Mouse (Mus musculus): ENCODE measurements around the gene Sass6. TPM values are rescaled to one million over a fixed set of nuclear protein-coding genes. Genes with fewer than 3 reads are reported as not detected.
"Not testable (repeated sequence)": the region's sequence is repeated elsewhere in the genome, so short reads cannot be mapped to it uniquely, and the experiment has no call there.

The Sass6 gene
- polyA plus RNA-seq, 2 experiments: 7.7 to 16.1 TPM

- Histone ChIP-seq H3K9ac (replicated peaks) (peak overlapping the region; percentile 36), H3K4me1 (replicated peaks; ENCODE audit: control insufficient read depth in 2 of 2, insufficient read depth in 2 of 2, low read length in 1 of 2) (peaks cover 24 to 35% of the 10 kb centered on the region in 2 experiments), H3K9me3 (ENCODE audit: control insufficient read depth, low read length) (no peaks in the 10 kb centered on the region), H3K27ac (no peak overlapping the region), H3K4me3 (ENCODE audit: insufficient read depth in 1 of 2, low read depth in 2 of 2, low read length in 2 of 2) (peak overlapping the region in 1 of 2 experiments; percentile 23; a peak in 1 of 4 replicates), H3K27me3 (ENCODE audit: control insufficient read depth, insufficient read depth, low read length) (no peaks in the 10 kb centered on the region), H3K36me3 (replicated peaks; ENCODE audit: control insufficient read depth, insufficient read depth, low read depth) (no peaks in the 10 kb centered on the region), H3K4me2 (ENCODE audit: low read depth) (peak overlapping the region; percentile 74)
- WGBS (ENCODE audit: insufficient replicate concordance): 66% methylated on average over 13 of the region's 13 CpGs
- TF ChIP-seq CTCF (IDR thresholded peaks at IDR 0.05; ENCODE audit: low read depth) (no peak), EP300 (IDR thresholded peaks at IDR 0.05; ENCODE audit: low read depth) (no peak)
- no peak for ATAC-seq (ENCODE audit: insufficient read depth)
- DNase-seq (ENCODE audit: low read depth in 3 of 3, low spot score in 3 of 3): no peak
Observed at GRCm38 (mm10) chr3:116659856-116660430, 65.2 kb downstream of the Sass6 start.

GRCm38 (mm10) chr3:116661288-116661869, 66.6 kb downstream of the Sass6 start:
- no peak for DNase-seq (ENCODE audit: low read depth in 3 of 3, low spot score in 3 of 3)
- peak overlapping the region; percentile 89 for H3K9ac ChIP-seq (replicated peaks)
- TF ChIP-seq CTCF (IDR thresholded peaks at IDR 0.05; ENCODE audit: low read depth): no peak
- TF ChIP-seq EP300 (IDR thresholded peaks at IDR 0.05; ENCODE audit: low read depth): no peak
- no peaks in the 10 kb centered on the region for H3K27me3 ChIP-seq (ENCODE audit: control insufficient read depth, insufficient read depth, low read length)
- H3K4me1 ChIP-seq (replicated peaks; ENCODE audit: control insufficient read depth in 2 of 2, insufficient read depth in 2 of 2, low read length in 1 of 2): peaks cover 24 to 35% of the 10 kb centered on the region in 2 experiments
- no peaks in the 10 kb centered on the region for H3K9me3 ChIP-seq (ENCODE audit: control insufficient read depth, low read length)
- peak overlapping the region; percentile 74 for H3K4me2 ChIP-seq (ENCODE audit: low read depth)
- 5% methylated on average over 16 of the region's 16 CpGs for WGBS (ENCODE audit: insufficient replicate concordance)
- H3K27ac ChIP-seq: peak overlapping the region; percentile 68
- peak overlapping the region; percentile 76 to 88 for H3K4me3 ChIP-seq (ENCODE audit: insufficient read depth in 1 of 2, low read depth in 2 of 2, low read length in 2 of 2)
- no peaks in the 10 kb centered on the region for H3K36me3 ChIP-seq (replicated peaks; ENCODE audit: control insufficient read depth, insufficient read depth, low read depth)
- ATAC-seq (ENCODE audit: insufficient read depth): no peak

GRCm38 (mm10) chr3:116661870-116662414, 67.2 kb downstream of the Sass6 start:
- Histone ChIP-seq H3K27me3 (ENCODE audit: control insufficient read depth, insufficient read depth, low read length) (no peaks in the 10 kb centered on the region), H3K9me3 (ENCODE audit: control insufficient read depth, low read length) (no peaks in the 10 kb centered on the region), H3K9ac (replicated peaks) (peak overlapping the region; percentile 89), H3K4me1 (replicated peaks; ENCODE audit: control insufficient read depth in 2 of 2, insufficient read depth in 2 of 2, low read length in 1 of 2) (peaks cover 24 to 35% of the 10 kb centered on the region in 2 experiments), H3K36me3 (replicated peaks; ENCODE audit: control insufficient read depth, insufficient read depth, low read depth) (no peaks in the 10 kb centered on the region), H3K27ac (peak overlapping the region; percentile 68), H3K4me3 (ENCODE audit: insufficient read depth in 1 of 2, low read depth in 2 of 2, low read length in 2 of 2) (peak overlapping the region; percentile 76 to 88), H3K4me2 (ENCODE audit: low read depth) (peak overlapping the region; percentile 74)
- WGBS (ENCODE audit: insufficient replicate concordance): under 1% methylated on average over 65 of the region's 68 CpGs
- DNase-seq (ENCODE audit: low read depth in 3 of 3, low spot score in 3 of 3): peak; percentile 30 to 36 (median 30)
- TF ChIP-seq EP300 (IDR thresholded peaks at IDR 0.05; ENCODE audit: low read depth): no peak
- no peak for TF ChIP-seq CTCF (IDR thresholded peaks at IDR 0.05; ENCODE audit: low read depth)
- peak; percentile 80 for ATAC-seq (ENCODE audit: insufficient read depth)

- peaks cover 24 to 32% of the 10 kb centered on the region in 2 experiments for H3K4me1 ChIP-seq (replicated peaks; ENCODE audit: control insufficient read depth in 2 of 2, insufficient read depth in 2 of 2, low read length in 1 of 2)
Observed at GRCm38 (mm10) chr3:116662463-116662863, 67.7 kb downstream of the Sass6 start, which contains the start of gene Mfsd14a. Mfsd14a (minus strand) TSS chr3:116662677.

GRCm38 (mm10) chr3:116664281-116664680, 69.5 kb downstream of the Sass6 start:
- H3K4me1 ChIP-seq (replicated peaks; ENCODE audit: control insufficient read depth in 2 of 2, insufficient read depth in 2 of 2, low read length in 1 of 2): peaks cover 24% of the 10 kb centered on the region in 2 experiments
- 89% methylated on average over 9 of the region's 9 CpGs for WGBS (ENCODE audit: insufficient replicate concordance)
- H3K9ac ChIP-seq (replicated peaks); H3K9me3 ChIP-seq (ENCODE audit: control insufficient read depth, low read length); H3K27ac ChIP-seq; ATAC-seq (ENCODE audit: insufficient read depth); H3K27me3 ChIP-seq (ENCODE audit: control insufficient read depth, insufficient read depth, low read length); H3K36me3 ChIP-seq (replicated peaks; ENCODE audit: control insufficient read depth, insufficient read depth, low read depth); H3K4me3 ChIP-seq (ENCODE audit: insufficient read depth in 1 of 2, low read depth in 2 of 2, low read length in 2 of 2); DNase-seq (ENCODE audit: low read depth in 3 of 3, low spot score in 3 of 3); H3K4me2 ChIP-seq (ENCODE audit: low read depth): not testable (repeated sequence)

More at GRCm38 (mm10) chr3:116662463-116662863, 67.7 kb downstream of the Sass6 start, which contains the start of gene Mfsd14a:
- no peaks in the 10 kb centered on the region for H3K27me3 ChIP-seq (ENCODE audit: control insufficient read depth, insufficient read depth, low read length)
- peak within 1 kb of the TSS; percentile 68 for H3K27ac ChIP-seq
- no peaks in the 10 kb centered on the region; the same call in 1 of the 2 replicates for H3K36me3 ChIP-seq (replicated peaks; ENCODE audit: control insufficient read depth, insufficient read depth, low read depth)
- DNase-seq (ENCODE audit: low read depth in 3 of 3, low spot score in 3 of 3) (peak; percentile 89 to 93 (median 91)), ATAC-seq (ENCODE audit: insufficient read depth) (peak; percentile 96)
- peak within 1 kb of the TSS; percentile 79 for H3K4me2 ChIP-seq (ENCODE audit: low read depth)
- peak within 1 kb of the TSS; percentile 76 to 88 for H3K4me3 ChIP-seq (ENCODE audit: insufficient read depth in 1 of 2, low read depth in 2 of 2, low read length in 2 of 2)
- TF ChIP-seq EP300 (IDR thresholded peaks at IDR 0.05; ENCODE audit: low read depth): no peak
- no peak for TF ChIP-seq CTCF (IDR thresholded peaks at IDR 0.05; ENCODE audit: low read depth)
- WGBS (ENCODE audit: insufficient replicate concordance): under 1% methylated on average over 39 of the region's 39 CpGs
- H3K9me3 ChIP-seq (ENCODE audit: control insufficient read depth, low read length): no peaks in the 10 kb centered on the region
- peak within 1 kb of the TSS; percentile 89 for H3K9ac ChIP-seq (replicated peaks)

Other genes starting within 250 kb of the Sass6 start
- gene Cdc14a, start 170.9 kb upstream of the Sass6 start, polyA plus RNA-seq (2012; rRNA removed): 0.90 and 1.3 TPM in 2 replicates
- gene Cdc14a, start 170.9 kb upstream of the Sass6 start, polyA plus RNA-seq (2014; fragmentation: Nextera tagmentation; extraction: Ambion mirVana): 1.8 and 2.5 TPM in 2 replicates
- gene Rtca, start 86.8 kb upstream of the Sass6 start, polyA plus RNA-seq (2012; rRNA removed): 11.4 and 18.6 TPM in 2 replicates
- 27.3 TPM in 2 replicates for gene Rtca, start 86.8 kb upstream of the Sass6 start, polyA plus RNA-seq (2014; fragmentation: Nextera tagmentation; extraction: Ambion mirVana)
- gene Dbt, start 81.9 kb upstream of the Sass6 start, polyA plus RNA-seq (2012; rRNA removed): 6.7 and 10.0 TPM in 2 replicates
- gene Dbt, start 81.9 kb upstream of the Sass6 start, polyA plus RNA-seq (2014; fragmentation: Nextera tagmentation; extraction: Ambion mirVana): 5.8 and 6.0 TPM in 2 replicates
- gene Lrrc39, start 32.0 kb upstream of the Sass6 start, polyA plus RNA-seq (2012; rRNA removed): 2.2 and 2.6 TPM in 2 replicates
- gene Lrrc39, start 32.0 kb upstream of the Sass6 start, polyA plus RNA-seq (2014; fragmentation: Nextera tagmentation; extraction: Ambion mirVana): 3.1 TPM in 2 replicates
- 3.7 and 7.3 TPM in 2 replicates for gene Trmt13, start 19.6 kb downstream of the Sass6 start, polyA plus RNA-seq (2012; rRNA removed)
- gene Trmt13, start 19.6 kb downstream of the Sass6 start, polyA plus RNA-seq (2014; fragmentation: Nextera tagmentation; extraction: Ambion mirVana): 5.2 and 7.8 TPM in 2 replicates
- 12.3 and 15.5 TPM in 2 replicates for gene Mfsd14a, start 67.7 kb downstream of the Sass6 start, polyA plus RNA-seq (2012; rRNA removed)
- 33.0 and 35.1 TPM in 2 replicates for gene Mfsd14a, start 67.7 kb downstream of the Sass6 start, polyA plus RNA-seq (2014; fragmentation: Nextera tagmentation; extraction: Ambion mirVana)
- not detected in 2 replicates for gene Gm43191, start 86.3 kb downstream of the Sass6 start, polyA plus RNA-seq (2012; rRNA removed)
- gene Gm43191, start 86.3 kb downstream of the Sass6 start, polyA plus RNA-seq (2014; fragmentation: Nextera tagmentation; extraction: Ambion mirVana): not detected in 2 replicates
- gene Slc35a3, start 117.8 kb downstream of the Sass6 start, polyA plus RNA-seq (2012; rRNA removed): 6.1 and 7.6 TPM in 2 replicates
- gene Slc35a3, start 117.8 kb downstream of the Sass6 start, polyA plus RNA-seq (2014; fragmentation: Nextera tagmentation; extraction: Ambion mirVana): 6.0 and 6.5 TPM in 2 replicates
- gene Agl, start 213.2 kb downstream of the Sass6 start, polyA plus RNA-seq (2012; rRNA removed): 2.1 and 2.6 TPM in 2 replicates
- gene Agl, start 213.2 kb downstream of the Sass6 start, polyA plus RNA-seq (2014; fragmentation: Nextera tagmentation; extraction: Ambion mirVana): 4.4 and 4.6 TPM in 2 replicates